Mouse (Mus musculus): ENCODE measurements around the gene Tcp11. TPM values are rescaled to one million over a fixed set of nuclear protein-coding genes. Genes with fewer than 3 reads are reported as not detected.

Tcp11 gene
- polyA plus RNA-seq, 1 experiment from 2014 or later = 2.1 TPM

- Histone ChIP-seq H3K9ac (peak overlapping the region; percentile 32; the same call in 1 of the 2 replicates), H3K36me3 (peaks cover 35% of the 10 kb centered on the region), H3K4me3 (no peak overlapping the region), H3K4me1 (peaks cover 26% of the 10 kb centered on the region), H3K27ac (no peak overlapping the region), H3K9me3 (no peaks in the 10 kb centered on the region), H3K4me2 (no peak overlapping the region), H3K27me3 (no peaks in the 10 kb centered on the region)
- ATAC-seq (ENCODE audit: insufficient number of reproducible peaks, insufficient read depth, low FRiP score, low TSS enrichment, low read depth) = no peak
- 61% methylated on average over 14 of the region's 14 CpGs for WGBS
Measured at GRCm38 (mm10) chr17:28036813-28037756, 43.4 kb downstream of the Tcp11 start.

- H3K9ac ChIP-seq = no peak overlapping the region
Measured at GRCm38 (mm10) chr17:28034986-28035385, 45.5 kb downstream of the Tcp11 start.

GRCm38 (mm10) chr17:28033046-28033580 is 47.3 kb downstream of the Tcp11 start:
- Histone ChIP-seq H3K9ac (no peak overlapping the region), H3K9me3 (no peaks in the 10 kb centered on the region), H3K4me3 (no peak overlapping the region), H3K27ac (no peak overlapping the region), H3K4me2 (no peak overlapping the region), H3K36me3 (peaks cover 6% of the 10 kb centered on the region; the same call in 1 of the 2 replicates), H3K27me3 (no peaks in the 10 kb centered on the region), H3K4me1 (peaks cover 40% of the 10 kb centered on the region)
- ATAC-seq (ENCODE audit: insufficient number of reproducible peaks, insufficient read depth, low FRiP score, low TSS enrichment, low read depth) = no peak
- WGBS = 50% methylated on average over 3 of the region's 3 CpGs

More at GRCm38 (mm10) chr17:28034986-28035385, 45.5 kb downstream of the Tcp11 start:
- H3K36me3 ChIP-seq = peaks cover 20% of the 10 kb centered on the region
- H3K27ac ChIP-seq = no peak overlapping the region
- no peak for ATAC-seq (ENCODE audit: insufficient number of reproducible peaks, insufficient read depth, low FRiP score, low TSS enrichment, low read depth)
- WGBS = 78% methylated on average over 8 of the region's 8 CpGs
- H3K4me3 ChIP-seq = no peak overlapping the region
- peaks cover 28% of the 10 kb centered on the region for H3K4me1 ChIP-seq
- H3K9me3 ChIP-seq = no peaks in the 10 kb centered on the region
- H3K4me2 ChIP-seq = no peak overlapping the region
- H3K27me3 ChIP-seq = no peaks in the 10 kb centered on the region

GRCm38 (mm10) chr17:28032219-28032618 is 48.2 kb downstream of the Tcp11 start:
- H3K9me3 ChIP-seq = no peaks in the 10 kb centered on the region
- H3K27ac ChIP-seq = no peak overlapping the region
- 72% methylated on average over 10 of the region's 10 CpGs for WGBS
- H3K4me1 ChIP-seq = peaks cover 37% of the 10 kb centered on the region
- peak overlapping the region; percentile 36; the same call in 1 of the 2 replicates for H3K9ac ChIP-seq
- ATAC-seq (ENCODE audit: insufficient number of reproducible peaks, insufficient read depth, low FRiP score, low TSS enrichment, low read depth) = no peak
- no peaks in the 10 kb centered on the region for H3K27me3 ChIP-seq
- H3K4me3 ChIP-seq = no peak overlapping the region
- H3K36me3 ChIP-seq = peaks cover 6% of the 10 kb centered on the region; the same call in 1 of the 2 replicates
- no peak overlapping the region for H3K4me2 ChIP-seq

- H3K9me3 ChIP-seq = no peaks in the 10 kb centered on the region
- H3K27ac ChIP-seq = no peak overlapping the region
- 78% methylated on average over 9 of the region's 9 CpGs for WGBS
- H3K4me1 ChIP-seq = peaks cover 38% of the 10 kb centered on the region
- H3K9ac ChIP-seq = peak overlapping the region; percentile 36; the same call in 1 of the 2 replicates
- H3K36me3 ChIP-seq = peaks cover 6% of the 10 kb centered on the region; the same call in 1 of the 2 replicates
- ATAC-seq (ENCODE audit: insufficient number of reproducible peaks, insufficient read depth, low FRiP score, low TSS enrichment, low read depth) = no peak
- no peak overlapping the region for H3K4me3 ChIP-seq
- H3K27me3 ChIP-seq = no peaks in the 10 kb centered on the region
- H3K4me2 ChIP-seq = no peak overlapping the region
Measured at GRCm38 (mm10) chr17:28031281-28031941, 49.0 kb downstream of the Tcp11 start.

- peak overlapping the region; percentile 17; the same call in 1 of the 2 replicates for H3K9ac ChIP-seq
- H3K9me3 ChIP-seq = no peaks in the 10 kb centered on the region
- no peak overlapping the region for H3K4me3 ChIP-seq
- no peaks in the 10 kb centered on the region for H3K27me3 ChIP-seq
- peak overlapping the region; percentile 7; the same call in 1 of the 2 replicates for H3K27ac ChIP-seq
- ATAC-seq (ENCODE audit: insufficient number of reproducible peaks, insufficient read depth, low FRiP score, low TSS enrichment, low read depth) = no peak
- WGBS = 74% methylated on average over 10 of the region's 10 CpGs
- H3K4me2 ChIP-seq = no peak overlapping the region
- no peaks in the 10 kb centered on the region for H3K36me3 ChIP-seq
- H3K4me1 ChIP-seq = peaks cover 48% of the 10 kb centered on the region
Measured at GRCm38 (mm10) chr17:28030446-28030845, 50.0 kb downstream of the Tcp11 start.

- no peaks in the 10 kb centered on the region for H3K27me3 ChIP-seq
- H3K4me2 ChIP-seq = no peak overlapping the region
- H3K4me3 ChIP-seq = no peak overlapping the region
- H3K27ac ChIP-seq = peak overlapping the region; percentile 49; the same call in 1 of the 2 replicates
- peaks cover 58% of the 10 kb centered on the region for H3K4me1 ChIP-seq
- H3K9me3 ChIP-seq = no peaks in the 10 kb centered on the region
- H3K36me3 ChIP-seq = no peaks in the 10 kb centered on the region
- H3K9ac ChIP-seq = no peak overlapping the region
- WGBS = 60% methylated on average over 2 of the region's 2 CpGs
- ATAC-seq (ENCODE audit: insufficient number of reproducible peaks, insufficient read depth, low FRiP score, low TSS enrichment, low read depth) = no peak
Measured at GRCm38 (mm10) chr17:28029308-28029707, 51.1 kb downstream of the Tcp11 start.

GRCm38 (mm10) chr17:28028236-28028635 is 52.2 kb downstream of the Tcp11 start:
- no peaks in the 10 kb centered on the region for H3K9me3 ChIP-seq
- no peak overlapping the region for H3K27ac ChIP-seq
- H3K27me3 ChIP-seq = no peaks in the 10 kb centered on the region
- H3K9ac ChIP-seq = no peak overlapping the region
- peaks cover 67% of the 10 kb centered on the region for H3K4me1 ChIP-seq
- no peak for ATAC-seq (ENCODE audit: insufficient number of reproducible peaks, insufficient read depth, low FRiP score, low TSS enrichment, low read depth)
- no peaks in the 10 kb centered on the region for H3K36me3 ChIP-seq
- 66% methylated on average over 10 of the region's 10 CpGs for WGBS
- H3K4me3 ChIP-seq = no peak overlapping the region
- no peak overlapping the region for H3K4me2 ChIP-seq

- H3K4me1 ChIP-seq = peaks cover 70% of the 10 kb centered on the region
- no peak overlapping the region for H3K4me3 ChIP-seq
- H3K36me3 ChIP-seq = no peaks in the 10 kb centered on the region
- no peak for ATAC-seq (ENCODE audit: insufficient number of reproducible peaks, insufficient read depth, low FRiP score, low TSS enrichment, low read depth)
- H3K4me2 ChIP-seq = no peak overlapping the region
- no peaks in the 10 kb centered on the region for H3K9me3 ChIP-seq
- H3K27me3 ChIP-seq = no peaks in the 10 kb centered on the region
- H3K27ac ChIP-seq = peak overlapping the region; percentile 74; the same call in 1 of the 2 replicates
- WGBS = 96% methylated on average over 6 of the region's 6 CpGs
- H3K9ac ChIP-seq = no peak overlapping the region
Measured at GRCm38 (mm10) chr17:28027197-28027596, 53.2 kb downstream of the Tcp11 start.

- H3K4me3 ChIP-seq = no peak overlapping the region
- H3K27me3 ChIP-seq = no peaks in the 10 kb centered on the region
- peak overlapping the region; percentile 74 for H3K27ac ChIP-seq
- H3K9me3 ChIP-seq = no peaks in the 10 kb centered on the region
- H3K4me2 ChIP-seq = no peak overlapping the region
- no peak overlapping the region for H3K9ac ChIP-seq
- no peak for ATAC-seq (ENCODE audit: insufficient number of reproducible peaks, insufficient read depth, low FRiP score, low TSS enrichment, low read depth)
- WGBS = 70% methylated on average over 14 of the region's 14 CpGs
- H3K4me1 ChIP-seq = peaks cover 66% of the 10 kb centered on the region
- H3K36me3 ChIP-seq = no peaks in the 10 kb centered on the region
Measured at GRCm38 (mm10) chr17:28026111-28026872, 54.1 kb downstream of the Tcp11 start.

- ATAC-seq (ENCODE audit: insufficient number of reproducible peaks, insufficient read depth, low FRiP score, low TSS enrichment, low read depth) = 0 out of 2 replicates have a peak, but pooled peaks have one; percentile 50
- Histone ChIP-seq H3K9ac (no peak overlapping the region; the same call in 1 of the 2 replicates), H3K4me1 (peaks cover 63% of the 10 kb centered on the region), H3K4me3 (no peak overlapping the region), H3K27ac (peak overlapping the region; percentile 74), H3K27me3 (no peaks in the 10 kb centered on the region), H3K4me2 (no peak overlapping the region), H3K9me3 (no peaks in the 10 kb centered on the region), H3K36me3 (no peaks in the 10 kb centered on the region)
- 64% methylated on average over 5 of the region's 5 CpGs for WGBS
Measured at GRCm38 (mm10) chr17:28025541-28025961, 54.9 kb downstream of the Tcp11 start.

Data from embryonic facial prominence, embryonic 13.5 days (tissue).